Mouse (Mus musculus): ENCODE results near the gene Ndufaf4. TPM values are rescaled to one million over a fixed set of nuclear protein-coding genes. Genes with fewer than 3 reads are reported as not detected.

The Ndufaf4 gene
- total and polyA plus RNA-seq, 2 experiments: 4.0 to 12.7 TPM

DNA sequence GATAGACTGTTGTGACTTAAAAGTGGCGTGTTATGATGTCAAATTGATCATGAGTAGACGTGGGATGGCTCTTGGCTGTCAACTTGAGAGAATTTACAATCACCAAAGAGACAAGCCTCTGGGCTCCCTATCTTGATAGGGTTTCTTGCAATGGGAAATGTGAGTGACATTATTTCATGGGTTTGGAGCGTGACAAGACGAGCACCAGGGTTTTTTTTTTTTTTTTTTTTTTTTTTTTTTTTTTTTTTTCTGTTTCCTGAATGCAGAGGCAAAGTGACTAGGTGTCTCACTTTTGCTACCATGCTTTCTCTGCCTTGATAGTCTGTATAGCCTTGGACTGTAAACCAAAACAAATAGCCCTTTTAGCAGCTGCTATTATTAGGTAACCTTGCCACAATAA is 3.3 kb upstream of the Ndufaf4 start:
- H3K79me2 ChIP-seq (ENCODE audit: control insufficient read depth, insufficient read depth, low read length): peaks cover 2% of the 10 kb centered on the region; the same call in 1 of the 2 replicates
- no peak for DNase-seq (ENCODE audit: extremely low read depth, low read depth, low spot score)
- WGBS: 78% methylated on average over 4 of the region's 4 CpGs
- no peak overlapping the region for H3K4me3 ChIP-seq (ENCODE audit: insufficient read depth, low read depth, low read length)
- no peaks in the 10 kb centered on the region for H3K27me3 ChIP-seq (ENCODE audit: control insufficient read depth, insufficient read depth, low read length)
- no peak for TF ChIP-seq POLR2A (IDR thresholded peaks at IDR 0.05; ENCODE audit: extremely low read depth, insufficient read depth, low read length)
- TF ChIP-seq CTCF (IDR thresholded peaks at IDR 0.05; ENCODE audit: low read depth, low read length): no peak
- H3K27ac ChIP-seq (replicated peaks; ENCODE audit: insufficient read depth, low read depth, low read length): no peak overlapping the region
- no peaks in the 10 kb centered on the region for H3K36me3 ChIP-seq (ENCODE audit: control insufficient read depth, insufficient read depth, low read length)
- no peak overlapping the region for H3K9ac ChIP-seq (ENCODE audit: low read depth, low read length)
- H3K4me1 ChIP-seq (ENCODE audit: control insufficient read depth, insufficient read depth, low read length): peaks cover 10% of the 10 kb centered on the region

- no peaks in the 10 kb centered on the region for H3K27me3 ChIP-seq (ENCODE audit: control insufficient read depth, insufficient read depth, low read length)
- no peak overlapping the region for H3K9ac ChIP-seq (ENCODE audit: low read depth, low read length)
- H3K36me3 ChIP-seq (ENCODE audit: control insufficient read depth, insufficient read depth, low read length): peaks cover 10% of the 10 kb centered on the region
- WGBS: 0% methylated on average over 1 of the region's 1 CpGs
- peaks cover 2% of the 10 kb centered on the region; the same call in 1 of the 2 replicates for H3K79me2 ChIP-seq (ENCODE audit: control insufficient read depth, insufficient read depth, low read length)
- peak; percentile 95 for DNase-seq (ENCODE audit: extremely low read depth, low read depth, low spot score)
- no peak for TF ChIP-seq POLR2A (IDR thresholded peaks at IDR 0.05; ENCODE audit: extremely low read depth, insufficient read depth, low read length)
- peak; percentile 56 for TF ChIP-seq CTCF (IDR thresholded peaks at IDR 0.05; ENCODE audit: low read depth, low read length)
- no peak overlapping the region; the same call in 1 of the 2 replicates for H3K4me3 ChIP-seq (ENCODE audit: insufficient read depth, low read depth, low read length)
- peaks cover 10% of the 10 kb centered on the region for H3K4me1 ChIP-seq (ENCODE audit: control insufficient read depth, insufficient read depth, low read length)
- H3K27ac ChIP-seq (replicated peaks; ENCODE audit: insufficient read depth, low read depth, low read length): no peak overlapping the region; the same call in 1 of the 2 replicates
Measured at GRCm38 (mm10) chr4:24896829-24897228, 1.1 kb upstream of the Ndufaf4 start.

DNA sequence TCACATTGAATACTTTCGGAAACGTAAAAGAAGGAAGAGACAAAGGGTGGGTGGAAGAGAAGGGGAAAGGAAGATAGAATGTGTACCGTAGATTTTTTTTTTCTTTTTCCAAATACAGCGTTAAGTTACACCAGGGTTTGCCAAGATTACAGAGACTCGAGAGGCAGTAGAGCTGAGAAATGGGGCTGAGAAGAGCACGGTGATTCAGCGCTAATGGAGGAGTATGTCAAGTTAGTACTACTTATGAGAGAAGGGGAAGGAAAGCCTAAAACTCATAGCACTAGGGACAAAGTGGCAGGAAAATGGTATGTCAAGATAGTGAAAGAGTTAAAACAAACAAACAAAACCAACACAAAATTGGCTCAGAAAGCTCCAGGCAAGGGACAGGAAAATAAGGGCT is 532 bp upstream of the Ndufaf4 start:
- TF ChIP-seq CTCF (IDR thresholded peaks at IDR 0.05; ENCODE audit: low read depth, low read length) (no peak), POLR2A (IDR thresholded peaks at IDR 0.05; ENCODE audit: extremely low read depth, insufficient read depth, low read length) (no peak)

GRCm38 (mm10) chr4:24898636-24899035 is 753 bp downstream of the Ndufaf4 start:
- Histone ChIP-seq H3K27ac (replicated peaks; ENCODE audit: insufficient read depth, low read depth, low read length) (0 out of 2 replicates have a peak overlapping the region, but pooled peaks have one; percentile 12), H3K79me2 (ENCODE audit: control insufficient read depth, insufficient read depth, low read length) (peaks cover 2% of the 10 kb centered on the region; the same call in 1 of the 2 replicates), H3K27me3 (ENCODE audit: control insufficient read depth, insufficient read depth, low read length) (no peaks in the 10 kb centered on the region), H3K4me3 (ENCODE audit: insufficient read depth, low read depth, low read length) (peak overlapping the region; percentile 91), H3K9ac (ENCODE audit: low read depth, low read length) (peak overlapping the region; percentile 93), H3K4me1 (ENCODE audit: control insufficient read depth, insufficient read depth, low read length) (peaks cover 10% of the 10 kb centered on the region), H3K36me3 (ENCODE audit: control insufficient read depth, insufficient read depth, low read length) (peaks cover 20% of the 10 kb centered on the region)
- TF ChIP-seq CTCF (IDR thresholded peaks at IDR 0.05; ENCODE audit: low read depth, low read length): no peak
- no peak for DNase-seq (ENCODE audit: extremely low read depth, low read depth, low spot score)
- WGBS: 24% methylated on average over 8 of the region's 8 CpGs

More for the DNA sequence above, 532 bp upstream of the Ndufaf4 start:
- Histone ChIP-seq H3K9ac (ENCODE audit: low read depth, low read length) (peak overlapping the region; percentile 69), H3K27ac (replicated peaks; ENCODE audit: insufficient read depth, low read depth, low read length) (peak overlapping the region; percentile 92), H3K79me2 (ENCODE audit: control insufficient read depth, insufficient read depth, low read length) (peaks cover 2% of the 10 kb centered on the region; the same call in 1 of the 2 replicates), H3K4me3 (ENCODE audit: insufficient read depth, low read depth, low read length) (peak overlapping the region; percentile 91), H3K4me1 (ENCODE audit: control insufficient read depth, insufficient read depth, low read length) (peaks cover 10% of the 10 kb centered on the region), H3K36me3 (ENCODE audit: control insufficient read depth, insufficient read depth, low read length) (peaks cover 13% of the 10 kb centered on the region), H3K27me3 (ENCODE audit: control insufficient read depth, insufficient read depth, low read length) (no peaks in the 10 kb centered on the region)
- 3% methylated on average over 7 of the region's 7 CpGs for WGBS
- no peak for DNase-seq (ENCODE audit: extremely low read depth, low read depth, low spot score)

GRCm38 (mm10) chr4:24899146-24899545 is 1.3 kb downstream of the Ndufaf4 start:
- Histone ChIP-seq H3K4me3 (ENCODE audit: insufficient read depth, low read depth, low read length) (0 out of 2 replicates have a peak overlapping the region, but pooled peaks have one; percentile 22), H3K4me1 (ENCODE audit: control insufficient read depth, insufficient read depth, low read length) (peaks cover 10% of the 10 kb centered on the region), H3K9ac (ENCODE audit: low read depth, low read length) (0 out of 2 replicates have a peak overlapping the region, but pooled peaks have one; percentile 52), H3K27me3 (ENCODE audit: control insufficient read depth, insufficient read depth, low read length) (no peaks in the 10 kb centered on the region), H3K79me2 (ENCODE audit: control insufficient read depth, insufficient read depth, low read length) (peaks cover 2% of the 10 kb centered on the region; the same call in 1 of the 2 replicates), H3K27ac (replicated peaks; ENCODE audit: insufficient read depth, low read depth, low read length) (no peak overlapping the region), H3K36me3 (ENCODE audit: control insufficient read depth, insufficient read depth, low read length) (peaks cover 20% of the 10 kb centered on the region)
- 65% methylated on average over 4 of the region's 4 CpGs for WGBS
- TF ChIP-seq POLR2A (IDR thresholded peaks at IDR 0.05; ENCODE audit: extremely low read depth, insufficient read depth, low read length): no peak
- no peak for TF ChIP-seq CTCF (IDR thresholded peaks at IDR 0.05; ENCODE audit: low read depth, low read length)
- DNase-seq (ENCODE audit: extremely low read depth, low read depth, low spot score): no peak

DNA sequence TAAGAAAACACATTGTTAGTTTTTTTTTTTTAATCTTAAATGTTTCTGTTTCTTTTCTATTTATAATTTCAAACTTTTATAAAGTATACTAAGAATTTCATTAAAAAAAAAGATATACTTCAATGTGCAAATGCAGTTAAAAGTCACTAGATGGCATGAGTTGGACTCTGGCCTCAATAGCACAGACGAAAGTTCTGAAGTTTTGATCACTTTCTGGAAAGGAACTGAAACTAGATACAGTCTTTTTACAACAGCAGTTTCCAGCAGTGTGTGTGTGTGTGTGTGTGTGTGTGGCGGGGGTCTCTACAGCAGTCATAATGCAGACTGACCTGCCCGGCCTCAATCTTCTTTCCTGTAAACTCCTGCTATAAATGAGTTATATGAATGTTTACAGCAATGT is 9.9 kb downstream of the Ndufaf4 start:
- Histone ChIP-seq H3K79me2 (ENCODE audit: control insufficient read depth, insufficient read depth, low read length) (no peaks in the 10 kb centered on the region), H3K36me3 (ENCODE audit: control insufficient read depth, insufficient read depth, low read length) (peaks cover 7% of the 10 kb centered on the region), H3K4me3 (ENCODE audit: insufficient read depth, low read depth, low read length) (no peak overlapping the region), H3K4me1 (ENCODE audit: control insufficient read depth, insufficient read depth, low read length) (no peaks in the 10 kb centered on the region), H3K27me3 (ENCODE audit: control insufficient read depth, insufficient read depth, low read length) (no peaks in the 10 kb centered on the region), H3K9ac (ENCODE audit: low read depth, low read length) (no peak overlapping the region), H3K27ac (replicated peaks; ENCODE audit: insufficient read depth, low read depth, low read length) (no peak overlapping the region)
- no peak for DNase-seq (ENCODE audit: extremely low read depth, low read depth, low spot score)
- 65% methylated on average over 3 of the region's 3 CpGs for WGBS
- no peak for TF ChIP-seq POLR2A (IDR thresholded peaks at IDR 0.05; ENCODE audit: extremely low read depth, insufficient read depth, low read length)
- TF ChIP-seq CTCF (IDR thresholded peaks at IDR 0.05; ENCODE audit: low read depth, low read length): no peak

All from liver, adult 2 months (tissue).